Mouse (Mus musculus) common myeloid progenitor, adult 5-6 weeks (primary cell): ENCODE measurements around the gene Itga5. TPM values are rescaled to one million over a fixed set of nuclear protein-coding genes. Genes with fewer than 3 reads are reported as not detected.

Experiments
- ATAC-seq: replicated peaks from 2 replicates; pipeline ENCODE4 v1.8.0; 2016; ENCODE audit warnings: low read depth, mild to moderate bottlenecking, moderate TSS enrichment, inconsistent platforms; ENCODE audit not compliant: poor library complexity, severe bottlenecking
- total RNA-seq: library from RNA; stranded (forward); fragments of 200-1000, 187-1606 nt; gene quantifications from 2 replicates; pipeline ENCODE4 v1.2.3, GENCODE M21; 2017

The Itga5 gene
- total RNA-seq, 1 experiment from 2014 or later = 13.4 TPM

GRCm38 (mm10) chr15:103298861-103299616, 67.5 kb downstream of the Itga5 start:
- ATAC-seq = no peak

- no peak for ATAC-seq
Measured at GRCm38 (mm10) chr15:103298026-103298425, 68.5 kb downstream of the Itga5 start.

DNA sequence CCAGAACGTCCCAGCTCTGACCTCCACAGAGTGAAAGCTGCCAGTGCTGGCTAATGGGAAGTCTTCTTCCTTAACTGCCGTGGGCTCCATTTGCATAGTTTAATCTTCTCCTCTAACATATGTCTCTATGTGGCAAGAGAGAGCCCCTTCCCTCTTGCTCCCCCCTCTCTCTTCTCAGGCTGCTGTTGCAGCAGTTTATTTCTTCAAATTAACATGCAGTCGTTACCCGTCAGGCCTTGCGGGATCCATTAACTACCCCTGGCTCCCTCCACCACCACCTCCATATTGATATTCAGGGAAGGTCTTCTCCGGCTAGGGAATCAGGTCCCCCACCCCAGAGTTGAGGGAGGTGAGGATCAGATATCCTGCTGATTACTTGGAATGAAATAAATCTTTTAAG, 69.2 kb downstream of the Itga5 start:
- ATAC-seq = no peak

- ATAC-seq = peak; percentile 42; the same call in 1 of the 2 replicates
Measured at GRCm38 (mm10) chr15:103295851-103296250, 70.7 kb downstream of the Itga5 start.

- ATAC-seq = no peak
Measured at GRCm38 (mm10) chr15:103294649-103295048, 71.9 kb downstream of the Itga5 start.

Other genes starting within 250 kb of the Itga5 start
- gene Smug1, start 199.7 kb downstream of the Itga5 start, total RNA-seq = 4.2 and 4.9 TPM in 2 replicates
- 248 and 261 TPM in 2 replicates for gene Cbx5, start 126.9 kb downstream of the Itga5 start, total RNA-seq
- gene Hnrnpa1, start 126.3 kb downstream of the Itga5 start, total RNA-seq = 1,831 and 1,833 TPM in 2 replicates
- gene Nfe2, start 108.4 kb downstream of the Itga5 start, total RNA-seq = 121 and 135 TPM in 2 replicates
- 53.8 and 55.5 TPM in 2 replicates for gene Copz1, start 94.0 kb downstream of the Itga5 start, total RNA-seq
- not detected in 2 replicates for gene Gpr84, start 56.2 kb downstream of the Itga5 start, total RNA-seq
- 3.9 and 6.0 TPM in 2 replicates for gene Zfp385a, start 26.7 kb downstream of the Itga5 start, total RNA-seq
- not detected in 2 replicates for gene Gtsf1, start 63.7 kb upstream of the Itga5 start, total RNA-seq
- not detected in 2 replicates for gene Gtsf2, start 81.7 kb upstream of the Itga5 start, total RNA-seq
- gene Nckap1l, start 87.0 kb upstream of the Itga5 start, total RNA-seq = 86.4 and 101 TPM in 2 replicates
- 0.19 and 2.2 TPM in 2 replicates for gene Pde1b, start 136.3 kb upstream of the Itga5 start, total RNA-seq
- gene Ppp1r1a, start 171.2 kb upstream of the Itga5 start, total RNA-seq = not detected in 2 replicates
- gene Glycam1, start 198.3 kb upstream of the Itga5 start, total RNA-seq = not detected in 2 replicates